Mouse (Mus musculus) Patski (cell line): ENCODE measurements around the gene Cldn14. TPM values are rescaled to one million over a fixed set of nuclear protein-coding genes. Genes with fewer than 3 reads are reported as not detected.

ENCODE experiments used
- ATAC-seq: fragments of 100-300 bp; one replicate; pipeline ENCODE4 v1.8.0; 2021
- CTCF ChIA-PET: fragments of 350-600 bp; sonication (Branson Sonifier 250); formaldehyde crosslinking; loops from one replicate; lab custom pipeline; 2022; ENCODE audit warnings: inconsistent platforms; lab: Charles Lee
- POLR2A ChIA-PET: fragments of 350-600 bp; sonication (Branson Sonifier 250); formaldehyde crosslinking; loops from one replicate; lab custom pipeline; 2022; ENCODE audit warnings: antibody characterized with exemption, inconsistent platforms; lab: Charles Lee
- DNase-seq: peaks from one replicate; pipeline ENCODE4 v3.0.0-alpha.2; 2011; ENCODE audit warnings: low read depth, low spot score
- H3K27me3 ChIP-seq: fragments of 371-371 bp; one replicate; pipeline ENCODE4 v1.5.1; 2021
- CTCF ChIP-seq: fragments of 100-300 bp; IDR thresholded peaks from one replicate; pipeline ENCODE4 v1.5.1; 2021
- in situ Hi-C: fragments of 300-500 bp; cut with MboI; formaldehyde crosslinking; loops from 3 replicates; pipeline ENCODE4 v1.11.1; 2018; ENCODE audit warnings: low pct_unique_long_range_greater_than_20kb, mixed read lengths
- polyA plus RNA-seq: library from polyadenylated mRNA; unstranded; gene quantifications from one replicate; pipeline ENCODE4 v1.2.3, GENCODE M21; 2021

Cldn14 gene
- polyA plus RNA-seq, 1 experiment from 2014 or later = not detected

DNA sequence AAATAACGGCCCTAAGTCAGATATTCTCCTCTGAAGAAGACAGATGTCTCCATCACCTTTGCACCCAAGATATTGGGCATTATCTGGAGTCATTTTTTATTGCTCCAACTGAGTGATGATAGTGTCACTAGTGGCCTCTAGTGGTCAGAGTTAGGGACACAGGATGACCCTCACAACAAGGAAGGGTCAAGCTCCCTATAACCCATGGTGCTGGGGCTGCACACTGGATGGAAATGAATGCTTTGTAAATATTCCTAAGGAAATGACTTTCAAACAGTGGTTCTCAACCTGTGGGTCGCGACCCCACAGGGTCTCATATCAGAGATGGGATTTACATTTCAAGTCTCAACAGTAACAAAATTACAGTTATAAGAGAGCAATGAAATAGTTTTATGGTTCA is 31.7 kb downstream of the Cldn14 start:
- no peaks in the 10 kb centered on the region for H3K27me3 ChIP-seq
- TF ChIP-seq CTCF = no peak
- POLR2A ChIA-PET = no interaction called here
- CTCF ChIA-PET = interaction anchor here (0.8 to 3.3 kb wide), 10 partner anchors 14 to 72 kb away, joined by 3 to 22 read pairs (median 3); no protein-coding TSS in a partner anchor
- ATAC-seq (no peak), DNase-seq (no peak)
- in situ Hi-C loops = loop anchor here (5.0 kb wide), 1 partner anchor 35 kb away; no protein-coding TSS in a partner anchor

DNA sequence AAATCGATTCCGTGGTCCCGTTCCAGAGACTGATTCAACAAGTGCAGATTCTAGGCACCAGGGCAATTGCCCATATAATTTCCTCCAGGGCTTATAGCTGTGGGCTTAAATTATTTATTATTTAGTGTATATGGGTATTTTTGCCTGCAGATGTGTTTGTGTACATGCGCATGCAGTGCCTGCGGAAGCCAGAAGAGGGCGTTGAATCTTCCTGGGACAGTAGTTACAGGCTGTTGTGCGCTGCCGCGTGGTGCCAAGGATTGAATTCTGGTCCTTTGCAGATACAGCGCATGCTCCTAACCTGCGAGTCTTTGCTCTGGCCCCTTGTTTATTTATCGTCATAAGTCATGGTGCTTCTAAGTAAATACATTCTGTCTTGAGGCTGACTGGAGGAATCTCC is 33.2 kb downstream of the Cldn14 start:
- no peak for TF ChIP-seq CTCF
- ChIA-PET CTCF (no interaction called here), POLR2A (no interaction called here)
- ATAC-seq (no peak), DNase-seq (no peak)
- in situ Hi-C loops = loop anchor here (5.0 kb wide), 1 partner anchor 33 kb away; no protein-coding TSS in a partner anchor
- H3K27me3 ChIP-seq = no peaks in the 10 kb centered on the region

- no peaks in the 10 kb centered on the region for H3K27me3 ChIP-seq
- no peak for TF ChIP-seq CTCF
- in situ Hi-C loops = no loop called here
- CTCF ChIA-PET = no interaction called here
- no peak for DNase-seq
- no peak for ATAC-seq
- POLR2A ChIA-PET = no interaction called here
These were observed 34.4 kb downstream of the Cldn14 start for GRCm38 (mm10) chr16:93974278-93974677.

- no peak for ATAC-seq
These were observed 35.1 kb downstream of the Cldn14 start for GRCm38 (mm10) chr16:93973554-93973953.

DNA sequence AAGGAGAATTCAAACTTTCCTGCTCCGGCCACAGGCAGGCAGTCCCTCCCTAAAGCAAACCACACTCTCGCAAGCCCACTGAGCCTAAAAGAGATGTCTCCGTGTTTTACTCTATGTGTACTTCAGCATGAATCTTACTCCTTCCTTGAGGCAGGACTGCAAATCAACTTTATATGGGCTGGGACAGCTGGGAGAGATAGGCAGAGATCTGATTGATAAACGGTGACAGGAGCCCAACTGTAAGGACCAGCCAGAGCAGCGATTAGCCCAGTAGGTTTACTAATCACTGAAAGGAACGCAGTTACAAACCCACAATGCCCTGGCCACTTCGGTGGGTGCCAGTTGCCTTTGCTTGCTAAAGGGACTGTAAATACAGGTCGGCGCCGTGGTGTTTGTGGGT is 35.5 kb downstream of the Cldn14 start:
- H3K27me3 ChIP-seq = no peaks in the 10 kb centered on the region
- ATAC-seq = no peak
- TF ChIP-seq CTCF = no peak
- ChIA-PET POLR2A (no interaction called here), CTCF (interaction anchor here (0.9 kb wide), 1 partner anchor 25 kb away, joined by 4 read pairs; no protein-coding TSS in a partner anchor)
- in situ Hi-C loops = no loop called here
- DNase-seq = no peak

More at GRCm38 (mm10) chr16:93973554-93973953, 35.1 kb downstream of the Cldn14 start:
- in situ Hi-C loops = no loop called here
- CTCF ChIA-PET = no interaction called here
- POLR2A ChIA-PET = no interaction called here
- no peak for TF ChIP-seq CTCF
- DNase-seq = no peak
- no peaks in the 10 kb centered on the region for H3K27me3 ChIP-seq

- TF ChIP-seq CTCF = no peak
- ChIA-PET CTCF (interaction anchor here (1.4 to 1.6 kb wide), 2 partner anchors 10 to 14 kb away, joined by 3 to 4 read pairs; no protein-coding TSS in a partner anchor), POLR2A (no interaction called here)
- H3K27me3 ChIP-seq = no peaks in the 10 kb centered on the region
- in situ Hi-C loops = no loop called here
- ATAC-seq (no peak), DNase-seq (no peak)
These were observed 37.6 kb downstream of the Cldn14 start for GRCm38 (mm10) chr16:93971046-93971445.

DNA sequence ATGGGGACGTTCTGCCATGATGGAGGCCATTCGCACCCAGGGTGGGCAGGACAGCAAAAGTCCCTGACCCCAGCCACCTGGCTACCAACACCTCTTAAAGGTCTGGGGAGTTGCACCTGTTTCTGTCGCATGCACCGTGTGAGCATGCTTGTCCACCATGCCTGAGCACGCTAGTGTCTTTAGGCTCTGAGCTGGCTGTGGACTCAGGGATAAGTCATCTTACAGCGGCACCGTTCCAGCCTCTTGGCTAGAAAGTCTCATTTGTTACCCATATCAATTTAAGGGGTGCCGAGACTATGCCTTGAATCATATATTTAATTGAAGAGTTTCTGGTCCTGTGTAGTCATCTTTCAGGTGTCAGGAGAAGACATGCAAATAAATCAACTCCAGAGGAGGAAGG is 40.7 kb downstream of the Cldn14 start:
- no peaks in the 10 kb centered on the region for H3K27me3 ChIP-seq
- TF ChIP-seq CTCF = no peak
- in situ Hi-C loops = no loop called here
- DNase-seq = no peak
- ChIA-PET POLR2A (no interaction called here), CTCF (no interaction called here)
- ATAC-seq = no peak

GRCm38 (mm10) chr16:93962283-93962682 is 46.4 kb downstream of the Cldn14 start:
- TF ChIP-seq CTCF = no peak
- ChIA-PET CTCF (interaction anchor here (1.8 kb wide), 1 partner anchor 14 kb away, joined by 9 read pairs; no protein-coding TSS in a partner anchor), POLR2A (no interaction called here)

DNA sequence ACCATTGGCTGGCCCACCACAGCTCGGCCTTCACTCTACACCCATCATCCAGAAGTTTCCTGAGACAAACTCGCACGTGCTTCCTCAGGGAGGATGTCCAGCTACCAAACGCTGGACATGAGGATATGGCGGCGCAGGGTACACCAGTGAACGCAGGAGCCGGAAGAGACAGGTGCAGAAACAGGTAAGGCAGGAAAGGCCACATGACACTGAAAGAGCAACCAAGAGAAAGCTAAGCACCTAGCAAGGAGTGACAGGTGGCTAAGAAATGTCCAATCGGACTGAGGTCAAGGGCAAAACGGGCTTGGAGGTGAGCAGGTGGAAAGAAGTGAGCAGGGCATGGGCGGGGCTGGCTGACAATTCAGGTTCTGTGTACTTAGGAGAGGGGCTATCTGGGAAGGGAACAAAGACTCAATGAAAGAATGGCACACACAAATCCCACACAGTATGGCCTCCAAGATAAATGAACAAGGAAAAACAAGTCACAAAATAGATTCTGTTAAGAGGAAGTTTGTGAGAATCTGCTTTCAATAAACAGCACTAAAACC is 47.5 kb downstream of the Cldn14 start:
- CTCF ChIA-PET = interaction anchor here (1.0 to 3.9 kb wide), 2 partner anchors 10 to 23 kb away, joined by 4 to 11 read pairs; no protein-coding TSS in a partner anchor
- TF ChIP-seq CTCF = no peak
- POLR2A ChIA-PET = no interaction called here
- no peaks in the 10 kb centered on the region for H3K27me3 ChIP-seq
- ATAC-seq (no peak), DNase-seq (no peak)
- in situ Hi-C loops = no loop called here

More at GRCm38 (mm10) chr16:93962283-93962682, 46.4 kb downstream of the Cldn14 start:
- ATAC-seq (peak; percentile 56), DNase-seq (peak; percentile 71)
- in situ Hi-C loops = no loop called here
- H3K27me3 ChIP-seq = no peaks in the 10 kb centered on the region

DNA sequence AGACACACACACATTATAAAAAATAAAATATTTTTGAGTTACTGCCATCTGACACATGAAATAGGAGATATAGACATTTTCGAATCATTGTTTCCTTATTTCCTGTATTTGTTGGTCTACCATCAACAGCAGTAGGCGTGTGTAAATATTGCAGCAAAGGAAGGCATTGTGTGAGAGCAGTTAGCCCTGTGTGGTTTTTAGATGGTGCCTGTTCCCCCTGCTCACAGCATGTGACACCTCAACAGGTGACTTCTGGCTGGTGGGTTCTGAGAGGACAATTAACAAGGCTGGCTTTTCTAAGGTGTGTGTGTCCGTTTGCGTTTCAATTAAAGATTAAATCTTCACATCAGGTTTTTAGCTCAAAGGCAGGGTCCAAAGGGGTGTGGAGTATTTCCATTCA is 48.1 kb downstream of the Cldn14 start:
- in situ Hi-C loops = no loop called here
- no peaks in the 10 kb centered on the region for H3K27me3 ChIP-seq
- no peak for TF ChIP-seq CTCF
- CTCF ChIA-PET = interaction anchor here (1.0 to 3.9 kb wide), 2 partner anchors 11 to 22 kb away, joined by 4 to 11 read pairs; no protein-coding TSS in a partner anchor
- POLR2A ChIA-PET = no interaction called here
- DNase-seq (no peak), ATAC-seq (no peak)

DNA sequence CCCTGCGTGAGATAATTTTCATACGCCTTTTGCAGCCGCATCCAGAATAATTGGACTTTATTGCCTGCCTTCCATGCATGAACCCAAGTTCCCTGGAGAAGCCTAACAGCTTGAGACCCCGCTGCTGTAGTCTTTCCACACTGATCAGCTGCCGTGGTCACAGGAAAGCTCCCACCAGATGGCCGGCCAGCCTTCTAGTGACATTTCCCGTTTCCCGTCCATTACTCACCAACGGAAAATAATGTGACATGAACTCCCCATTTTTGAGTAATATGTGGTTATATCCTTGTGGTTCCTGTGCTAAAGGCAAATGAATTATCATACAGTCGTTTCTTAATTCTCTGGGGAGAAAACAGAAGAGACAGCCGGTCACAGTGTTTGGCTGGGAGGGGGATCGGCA is 51.2 kb downstream of the Cldn14 start:
- ChIA-PET POLR2A (no interaction called here), CTCF (interaction anchor here (3.9 kb wide), 1 partner anchor 19 kb away, joined by 11 read pairs; no protein-coding TSS in a partner anchor)
- H3K27me3 ChIP-seq = no peaks in the 10 kb centered on the region
- in situ Hi-C loops = no loop called here
- ATAC-seq (no peak), DNase-seq (no peak)
- no peak for TF ChIP-seq CTCF
